Mouse (Mus musculus): ENCODE data around the gene Sbds. TPM values are rescaled to one million over a fixed set of nuclear protein-coding genes. Genes with fewer than 3 reads are reported as not detected.

Gene Sbds
- polyA plus RNA-seq, 1 experiment from 2014 or later, result 70.5 TPM

- no peak for ATAC-seq (ENCODE audit: low FRiP score, low read depth)
- no peaks in the 10 kb centered on the region for H3K27me3 ChIP-seq
- peak overlapping the region; percentile 97 for H3K9ac ChIP-seq (replicated peaks)
- WGBS, result 49% methylated on average over 2 of the region's 2 CpGs
- no peaks in the 10 kb centered on the region for H3K36me3 ChIP-seq
- peaks cover 18% of the 10 kb centered on the region for H3K4me1 ChIP-seq
- H3K4me2 ChIP-seq (replicated peaks), result peak overlapping the region; percentile 72
- H3K9me3 ChIP-seq, result peaks cover 7% of the 10 kb centered on the region; the same call in 1 of the 2 replicates
- no peak overlapping the region for H3K27ac ChIP-seq (replicated peaks)
- peak overlapping the region; percentile 100 for H3K4me3 ChIP-seq
These were observed 34.0 kb downstream of the Sbds start for GRCm38 (mm10) chr5:130221316-130221715.

- Histone ChIP-seq H3K36me3 (peaks cover 14% of the 10 kb centered on the region; the same call in 1 of the 2 replicates), H3K27me3 (no peaks in the 10 kb centered on the region), H3K4me3 (no peak overlapping the region), H3K9ac (replicated peaks) (no peak overlapping the region), H3K4me1 (peaks cover 13% of the 10 kb centered on the region), H3K27ac (replicated peaks) (no peak overlapping the region), H3K9me3 (peaks cover 7% of the 10 kb centered on the region; the same call in 1 of the 2 replicates), H3K4me2 (replicated peaks) (no peak overlapping the region)
- no peak for ATAC-seq (ENCODE audit: low FRiP score, low read depth)
- 94% methylated on average over 5 of the region's 5 CpGs for WGBS
These were observed 37.0 kb downstream of the Sbds start for GRCm38 (mm10) chr5:130218336-130218735.

- WGBS, result 91% methylated on average over 4 of the region's 4 CpGs
- Histone ChIP-seq H3K27ac (replicated peaks) (no peak overlapping the region), H3K4me2 (replicated peaks) (no peak overlapping the region), H3K27me3 (no peaks in the 10 kb centered on the region), H3K9me3 (peaks cover 7% of the 10 kb centered on the region; the same call in 1 of the 2 replicates), H3K9ac (replicated peaks) (no peak overlapping the region), H3K4me1 (peaks cover 7% of the 10 kb centered on the region; the same call in 1 of the 2 replicates), H3K36me3 (peaks cover 23% of the 10 kb centered on the region), H3K4me3 (no peak overlapping the region)
- no peak for ATAC-seq (ENCODE audit: low FRiP score, low read depth)
These were observed 37.9 kb downstream of the Sbds start for GRCm38 (mm10) chr5:130217406-130217805.

GRCm38 (mm10) chr5:130216781-130217180, 38.5 kb downstream of the Sbds start, which contains the start of gene Tmem248:
Tmem248 (plus strand) TSS chr5:130217081.
- Histone ChIP-seq H3K36me3 (peaks cover 29% of the 10 kb centered on the region), H3K27ac (replicated peaks) (no peak within 1 kb of the TSS), H3K9ac (replicated peaks) (no peak within 1 kb of the TSS), H3K9me3 (peaks cover 7% of the 10 kb centered on the region; the same call in 1 of the 2 replicates), H3K4me3 (no peak within 1 kb of the TSS), H3K27me3 (no peaks in the 10 kb centered on the region), H3K4me2 (replicated peaks) (no peak within 1 kb of the TSS), H3K4me1 (peaks cover 6% of the 10 kb centered on the region; the same call in 1 of the 2 replicates)
- WGBS, result 82% methylated on average over 7 of the region's 7 CpGs
- no peak for ATAC-seq (ENCODE audit: low FRiP score, low read depth)

- no peaks in the 10 kb centered on the region for H3K4me1 ChIP-seq
- no peaks in the 10 kb centered on the region for H3K27me3 ChIP-seq
- H3K4me3 ChIP-seq, result no peak overlapping the region
- 92% methylated on average over 11 of the region's 11 CpGs for WGBS
- no peak for ATAC-seq (ENCODE audit: low FRiP score, low read depth)
- peaks cover 65% of the 10 kb centered on the region for H3K36me3 ChIP-seq
- H3K9ac ChIP-seq (replicated peaks), result no peak overlapping the region
- no peak overlapping the region for H3K4me2 ChIP-seq (replicated peaks)
- H3K27ac ChIP-seq (replicated peaks), result no peak overlapping the region
- 0 out of 2 replicates have a peak, but pooled peaks cover 4% of the 10 kb centered on the region for H3K9me3 ChIP-seq
These were observed 42.4 kb downstream of the Sbds start for GRCm38 (mm10) chr5:130212956-130213355.

GRCm38 (mm10) chr5:130207299-130207698, 48.0 kb downstream of the Sbds start:
- Histone ChIP-seq H3K9ac (replicated peaks) (no peak overlapping the region), H3K27ac (replicated peaks) (no peak overlapping the region), H3K9me3 (no peaks in the 10 kb centered on the region), H3K36me3 (peaks cover 57% of the 10 kb centered on the region), H3K4me2 (replicated peaks) (no peak overlapping the region), H3K4me1 (no peaks in the 10 kb centered on the region), H3K27me3 (no peaks in the 10 kb centered on the region), H3K4me3 (no peak overlapping the region)
- WGBS, result 96% methylated on average over 4 of the region's 4 CpGs
- ATAC-seq (ENCODE audit: low FRiP score, low read depth), result no peak

GRCm38 (mm10) chr5:130205441-130206023, 49.8 kb downstream of the Sbds start:
- no peak overlapping the region for H3K9ac ChIP-seq (replicated peaks)
- H3K4me2 ChIP-seq (replicated peaks), result no peak overlapping the region
- H3K27ac ChIP-seq (replicated peaks), result no peak overlapping the region
- no peaks in the 10 kb centered on the region for H3K4me1 ChIP-seq
- no peak for ATAC-seq (ENCODE audit: low FRiP score, low read depth)
- H3K9me3 ChIP-seq, result no peaks in the 10 kb centered on the region
- no peaks in the 10 kb centered on the region for H3K27me3 ChIP-seq
- H3K36me3 ChIP-seq, result peaks cover 44% of the 10 kb centered on the region
- 88% methylated on average over 3 of the region's 3 CpGs for WGBS
- no peak overlapping the region for H3K4me3 ChIP-seq

GRCm38 (mm10) chr5:130204560-130204959, 50.8 kb downstream of the Sbds start:
- Histone ChIP-seq H3K36me3 (peaks cover 40% of the 10 kb centered on the region), H3K27ac (replicated peaks) (no peak overlapping the region), H3K27me3 (no peaks in the 10 kb centered on the region), H3K4me2 (replicated peaks) (no peak overlapping the region), H3K9ac (replicated peaks) (no peak overlapping the region), H3K4me3 (no peak overlapping the region), H3K4me1 (no peaks in the 10 kb centered on the region), H3K9me3 (no peaks in the 10 kb centered on the region)
- ATAC-seq (ENCODE audit: low FRiP score, low read depth), result no peak
- WGBS, result 90% methylated on average over 6 of the region's 6 CpGs

GRCm38 (mm10) chr5:130203948-130204347, 51.4 kb downstream of the Sbds start:
- no peak for ATAC-seq (ENCODE audit: low FRiP score, low read depth)
- H3K27me3 ChIP-seq, result no peaks in the 10 kb centered on the region
- no peak overlapping the region for H3K9ac ChIP-seq (replicated peaks)
- no peak overlapping the region for H3K4me3 ChIP-seq
- H3K9me3 ChIP-seq, result no peaks in the 10 kb centered on the region
- no peak overlapping the region for H3K27ac ChIP-seq (replicated peaks)
- no peaks in the 10 kb centered on the region for H3K4me1 ChIP-seq
- H3K4me2 ChIP-seq (replicated peaks), result no peak overlapping the region
- WGBS, result 91% methylated on average over 4 of the region's 4 CpGs
- peaks cover 38% of the 10 kb centered on the region for H3K36me3 ChIP-seq

- no peaks in the 10 kb centered on the region for H3K4me1 ChIP-seq
- ATAC-seq (ENCODE audit: low FRiP score, low read depth), result no peak
- no peaks in the 10 kb centered on the region for H3K9me3 ChIP-seq
- no peak overlapping the region for H3K27ac ChIP-seq (replicated peaks)
- 82% methylated on average over 10 of the region's 10 CpGs for WGBS
- H3K9ac ChIP-seq (replicated peaks), result no peak overlapping the region
- H3K4me3 ChIP-seq, result no peak overlapping the region
- no peak overlapping the region for H3K4me2 ChIP-seq (replicated peaks)
- peaks cover 26% of the 10 kb centered on the region for H3K36me3 ChIP-seq
- H3K27me3 ChIP-seq, result no peaks in the 10 kb centered on the region
These were observed 54.9 kb downstream of the Sbds start for GRCm38 (mm10) chr5:130200233-130201029.

GRCm38 (mm10) chr5:130197981-130198380, 57.3 kb downstream of the Sbds start:
- Histone ChIP-seq H3K9me3 (no peaks in the 10 kb centered on the region), H3K4me1 (no peaks in the 10 kb centered on the region), H3K27ac (replicated peaks) (no peak overlapping the region), H3K4me2 (replicated peaks) (no peak overlapping the region), H3K36me3 (peaks cover 48% of the 10 kb centered on the region), H3K4me3 (no peak overlapping the region), H3K9ac (replicated peaks) (no peak overlapping the region), H3K27me3 (no peaks in the 10 kb centered on the region)
- 93% methylated on average over 7 of the region's 7 CpGs for WGBS
- no peak for ATAC-seq (ENCODE audit: low FRiP score, low read depth)

GRCm38 (mm10) chr5:130197454-130197853, 57.9 kb downstream of the Sbds start:
- WGBS, result 89% methylated on average over 3 of the region's 3 CpGs
- Histone ChIP-seq H3K9me3 (no peaks in the 10 kb centered on the region), H3K27me3 (no peaks in the 10 kb centered on the region), H3K4me1 (no peaks in the 10 kb centered on the region), H3K4me3 (no peak overlapping the region), H3K27ac (replicated peaks) (no peak overlapping the region), H3K9ac (replicated peaks) (no peak overlapping the region), H3K4me2 (replicated peaks) (no peak overlapping the region), H3K36me3 (peaks cover 53% of the 10 kb centered on the region)
- ATAC-seq (ENCODE audit: low FRiP score, low read depth), result no peak
